Mouse (Mus musculus) myocyte (in vitro differentiated cells): Measurements from ENCODE around the gene Gm14308. TPM values are rescaled to one million over a fixed set of nuclear protein-coding genes. Genes with fewer than 3 reads are reported as not detected.
"Not testable (repeated sequence)": the region's sequence is repeated elsewhere in the genome, so short reads cannot be mapped to it uniquely, and the experiment has no call there.

Experiments
- H3K27me3 ChIP-seq: one replicate; pipeline ENCODE4 v1.6.1; 2011; ENCODE audit not compliant: control insufficient read depth, insufficient read depth, insufficient read length
- H3K36me3 ChIP-seq: one replicate; pipeline ENCODE4 v1.6.1; 2011; ENCODE audit not compliant: control insufficient read depth, insufficient read depth
- H3K4me2 ChIP-seq: one replicate; pipeline ENCODE4 v1.6.1; 2011; ENCODE audit warnings: low read depth, control low read depth
- H3K4me3 ChIP-seq: one replicate; pipeline ENCODE4 v1.5.1; 2011; ENCODE audit warnings: mild to moderate bottlenecking, control low read depth, moderate library complexity
- H3K79me2 ChIP-seq: one replicate; pipeline ENCODE4 v1.6.1; 2011; ENCODE audit not compliant: control insufficient read depth, insufficient read depth
- H3ac ChIP-seq: one replicate; pipeline ENCODE4 v1.6.1; 2011; ENCODE audit not compliant: control insufficient read depth, insufficient read length
- polyA plus RNA-seq: library from polyadenylated mRNA; unstranded; fragments of >200 nt; fragmentation: generic; extraction: Trizol; gene quantifications from one replicate; pipeline ENCODE4 v1.2.1, GENCODE M21; 2012; ENCODE audit warnings: missing spikeins

Gene Gm14308
- polyA plus RNA-seq: 0.41 TPM

DNA sequence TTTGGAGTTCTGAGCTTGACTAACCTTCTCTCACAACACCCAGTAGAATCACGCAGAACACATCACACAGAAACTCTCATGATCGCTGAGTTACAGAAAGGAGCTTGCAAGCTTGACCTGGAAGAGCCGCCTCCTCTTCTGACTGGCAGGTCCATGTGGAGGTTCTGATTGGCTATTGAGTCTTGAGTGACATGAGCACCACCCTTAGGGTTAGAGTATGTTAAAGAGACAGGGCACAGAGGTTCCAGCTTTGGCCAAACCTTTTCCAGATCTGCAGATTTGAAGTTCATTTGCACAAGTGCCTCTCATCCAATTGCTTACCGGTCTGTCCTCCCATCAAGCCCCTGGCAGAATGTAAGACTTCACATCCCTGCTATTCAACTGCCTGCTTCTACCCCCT lies at the start of gene Gm14308:
Gm14308 (minus strand) TSS at position 101 of the 400 bp plus-strand sequence.
- not testable (repeated sequence) for H3K27me3 ChIP-seq

DNA sequence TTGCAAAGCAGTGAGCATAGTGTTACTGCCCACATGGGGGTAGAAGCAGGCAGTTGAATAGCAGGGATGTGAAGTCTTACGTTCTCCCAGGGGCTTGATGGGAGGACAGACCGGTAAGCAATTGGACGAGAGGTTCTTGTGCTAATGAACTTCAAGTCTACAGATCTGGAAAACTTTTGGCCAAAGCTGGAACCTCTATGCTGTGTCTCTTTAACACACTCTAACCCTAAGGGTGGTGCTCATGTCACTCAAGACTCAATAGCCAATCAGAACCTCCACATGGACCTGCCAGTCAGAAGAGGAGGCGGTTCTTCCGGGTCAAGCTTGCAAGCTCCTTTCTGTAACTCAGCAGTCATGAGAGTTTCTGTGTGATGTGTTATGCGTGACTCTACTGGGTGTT lies 34.1 kb upstream of the Gm14308 start, which contains the start of gene Zfp973:
Zfp973 (plus strand) TSS at position 301 of the 400 bp plus-strand sequence.
- not testable (repeated sequence) for H3K79me2 ChIP-seq, H3K4me2 ChIP-seq, H3K36me3 ChIP-seq, H3K4me3 ChIP-seq, H3ac ChIP-seq, H3K27me3 ChIP-seq

More for the DNA sequence above, at the start of gene Gm14308:
- not testable (repeated sequence) for H3K4me2 ChIP-seq, H3ac ChIP-seq, H3K4me3 ChIP-seq, H3K36me3 ChIP-seq, H3K79me2 ChIP-seq

Other genes starting within 250 kb of the Gm14308 start
- 0.49 TPM for gene Gm14435, start 212.8 kb downstream of the Gm14308 start, polyA plus RNA-seq
- 2.8 TPM for gene Gm14434, start 149.6 kb downstream of the Gm14308 start, polyA plus RNA-seq
- not detected for gene Zfp967, start 115.3 kb downstream of the Gm14308 start, polyA plus RNA-seq
- 3.4 TPM for gene Zfp973, start 34.2 kb upstream of the Gm14308 start, polyA plus RNA-seq
- 7.2 TPM for gene Gm14305, start 72.0 kb upstream of the Gm14308 start, polyA plus RNA-seq
- 7.2 TPM for gene Gm14295, start 162.3 kb upstream of the Gm14308 start, polyA plus RNA-seq
- not detected for gene Gm14408, start 194.8 kb upstream of the Gm14308 start, polyA plus RNA-seq